Mouse (Mus musculus): Measurements from ENCODE around the gene Atrip. TPM values are rescaled to one million over a fixed set of nuclear protein-coding genes. Genes with fewer than 3 reads are reported as not detected.

Gene Atrip
- polyA plus RNA-seq, 1 experiment = 21.9 TPM

GRCm38 (mm10) chr9:109080516-109080915 is 6.6 kb upstream of the Atrip start:
- Histone ChIP-seq H3K4me3 (replicated peaks; ENCODE audit: extremely low read depth, low read depth, low read length) (no peak overlapping the region), H3K4me1 (ENCODE audit: control insufficient read depth, insufficient read depth, low read length) (peaks cover 2% of the 10 kb centered on the region; the same call in 1 of the 2 replicates)
- no peak for TF ChIP-seq POLR2A (IDR thresholded peaks at IDR 0.05; ENCODE audit: borderline replicate concordance, extremely low read depth, low read depth, low read length)
- TF ChIP-seq CTCF (IDR thresholded peaks at IDR 0.05; ENCODE audit: insufficient read depth, low read length) = no peak
- WGBS = 86% methylated on average over 3 of the region's 3 CpGs
- DNase-seq = no peak

- 93% methylated on average over 3 of the region's 3 CpGs for WGBS
- no peak for TF ChIP-seq POLR2A (IDR thresholded peaks at IDR 0.05; ENCODE audit: borderline replicate concordance, extremely low read depth, low read depth, low read length)
- TF ChIP-seq CTCF (IDR thresholded peaks at IDR 0.05; ENCODE audit: insufficient read depth, low read length) = no peak
- DNase-seq = no peak
- H3K4me3 ChIP-seq (replicated peaks; ENCODE audit: extremely low read depth, low read depth, low read length) = no peak overlapping the region
- peaks cover 3% of the 10 kb centered on the region; the same call in 1 of the 2 replicates for H3K4me1 ChIP-seq (ENCODE audit: control insufficient read depth, insufficient read depth, low read length)
These were observed 5.7 kb downstream of the Atrip start for GRCm38 (mm10) chr9:109068095-109068735.

GRCm38 (mm10) chr9:109060898-109061295 is 13.0 kb downstream of the Atrip start:
- TF ChIP-seq POLR2A (IDR thresholded peaks at IDR 0.05; ENCODE audit: borderline replicate concordance, extremely low read depth, low read depth, low read length) (no peak), CTCF (IDR thresholded peaks at IDR 0.05; ENCODE audit: insufficient read depth, low read length) (no peak)
- WGBS = 89% methylated on average over 5 of the region's 5 CpGs
- H3K4me1 ChIP-seq (ENCODE audit: control insufficient read depth, insufficient read depth, low read length) = peaks cover 16% of the 10 kb centered on the region
- no peak overlapping the region for H3K4me3 ChIP-seq (replicated peaks; ENCODE audit: extremely low read depth, low read depth, low read length)
- DNase-seq = no peak

GRCm38 (mm10) chr9:109060184-109060897 is 13.6 kb downstream of the Atrip start:
- DNase-seq = no peak
- WGBS = 89% methylated on average over 16 of the region's 16 CpGs

GRCm38 (mm10) chr9:109059136-109059903 is 14.6 kb downstream of the Atrip start, which contains the start of gene Trex1:
Trex1 (minus strand) TSS chr9:109059734.
- peak; percentile 86 for DNase-seq
- 2% methylated on average over 15 of the region's 15 CpGs for WGBS
- H3K4me3 ChIP-seq (replicated peaks; ENCODE audit: extremely low read depth, low read depth, low read length) = peak within 1 kb of the TSS; percentile 47
- H3K4me1 ChIP-seq (ENCODE audit: control insufficient read depth, insufficient read depth, low read length) = peaks cover 19% of the 10 kb centered on the region
- TF ChIP-seq POLR2A (IDR thresholded peaks at IDR 0.05; ENCODE audit: borderline replicate concordance, extremely low read depth, low read depth, low read length) = peak; percentile 97
- peak; percentile 92 for TF ChIP-seq CTCF (IDR thresholded peaks at IDR 0.05; ENCODE audit: insufficient read depth, low read length)

More at GRCm38 (mm10) chr9:109060184-109060897, 13.6 kb downstream of the Atrip start:
- H3K4me3 ChIP-seq (replicated peaks; ENCODE audit: extremely low read depth, low read depth, low read length) = no peak overlapping the region
- H3K4me1 ChIP-seq (ENCODE audit: control insufficient read depth, insufficient read depth, low read length) = peaks cover 16% of the 10 kb centered on the region
- TF ChIP-seq CTCF (IDR thresholded peaks at IDR 0.05; ENCODE audit: insufficient read depth, low read length) (0 out of 2 replicates have a peak, but pooled peaks have one; percentile 6), POLR2A (IDR thresholded peaks at IDR 0.05; ENCODE audit: borderline replicate concordance, extremely low read depth, low read depth, low read length) (no peak)

GRCm38 (mm10) chr9:109058006-109058765 is 15.7 kb downstream of the Atrip start:
- peak; percentile 7 for DNase-seq
- 83% methylated on average over 19 of the region's 19 CpGs for WGBS
- peaks cover 20% of the 10 kb centered on the region for H3K4me1 ChIP-seq (ENCODE audit: control insufficient read depth, insufficient read depth, low read length)
- TF ChIP-seq CTCF (IDR thresholded peaks at IDR 0.05; ENCODE audit: insufficient read depth, low read length) (no peak), POLR2A (IDR thresholded peaks at IDR 0.05; ENCODE audit: borderline replicate concordance, extremely low read depth, low read depth, low read length) (no peak)
- H3K4me3 ChIP-seq (replicated peaks; ENCODE audit: extremely low read depth, low read depth, low read length) = peak overlapping the region; percentile 47

- TF ChIP-seq CTCF (IDR thresholded peaks at IDR 0.05; ENCODE audit: insufficient read depth, low read length) (no peak), POLR2A (IDR thresholded peaks at IDR 0.05; ENCODE audit: borderline replicate concordance, extremely low read depth, low read depth, low read length) (no peak)
- DNase-seq = no peak
- WGBS = 77% methylated on average over 5 of the region's 5 CpGs
- Histone ChIP-seq H3K4me1 (ENCODE audit: control insufficient read depth, insufficient read depth, low read length) (peaks cover 20% of the 10 kb centered on the region), H3K4me3 (replicated peaks; ENCODE audit: extremely low read depth, low read depth, low read length) (no peak overlapping the region)
These were observed 16.4 kb downstream of the Atrip start for GRCm38 (mm10) chr9:109057543-109057942.

- no peak for TF ChIP-seq POLR2A (IDR thresholded peaks at IDR 0.05; ENCODE audit: borderline replicate concordance, extremely low read depth, low read depth, low read length)
- TF ChIP-seq CTCF (IDR thresholded peaks at IDR 0.05; ENCODE audit: insufficient read depth, low read length) = no peak
- Histone ChIP-seq H3K4me3 (replicated peaks; ENCODE audit: extremely low read depth, low read depth, low read length) (no peak overlapping the region), H3K4me1 (ENCODE audit: control insufficient read depth, insufficient read depth, low read length) (peaks cover 20% of the 10 kb centered on the region)
- DNase-seq = no peak
- 76% methylated on average over 4 of the region's 4 CpGs for WGBS
These were observed 17.0 kb downstream of the Atrip start for GRCm38 (mm10) chr9:109056916-109057315.
